Mouse (Mus musculus) brain, embryonic 14.5 days (tissue): ENCODE data around the gene Kcnq4. TPM values are rescaled to one million over a fixed set of nuclear protein-coding genes. Genes with fewer than 3 reads are reported as not detected.

ENCODE experiments used
- DNase-seq: peaks from one replicate; pipeline ENCODE4 v3.0.0-alpha.2; 2011; ENCODE audit warnings: low read depth
- CTCF ChIP-seq: fragments of 200-500 bp; IDR thresholded peaks from 2 replicates; pipeline ENCODE4 v1.5.1; 2012; ENCODE audit warnings: inconsistent platforms, mild to moderate bottlenecking, moderate library complexity, borderline replicate concordance; ENCODE audit not compliant: insufficient read depth, insufficient read length; ENCODE audit errors: extremely low read depth
- POLR2A ChIP-seq: fragments of 200-500 bp; IDR thresholded peaks from 2 replicates; pipeline ENCODE4 v1.6.1; 2012; ENCODE audit warnings: mild to moderate bottlenecking, inconsistent platforms, borderline replicate concordance; ENCODE audit not compliant: poor library complexity, insufficient read depth, insufficient read length, severe bottlenecking; ENCODE audit errors: extremely low read depth
- polyA plus RNA-seq: library from polyadenylated mRNA; depleted of rRNA; stranded (reverse); fragments of >200 nt; gene quantifications from 2 replicates; pipeline ENCODE4 v1.2.3, GENCODE M21; 2012; rRNA removed

Gene Kcnq4
- polyA plus RNA-seq, 1 experiment: 10.9 TPM

DNA sequence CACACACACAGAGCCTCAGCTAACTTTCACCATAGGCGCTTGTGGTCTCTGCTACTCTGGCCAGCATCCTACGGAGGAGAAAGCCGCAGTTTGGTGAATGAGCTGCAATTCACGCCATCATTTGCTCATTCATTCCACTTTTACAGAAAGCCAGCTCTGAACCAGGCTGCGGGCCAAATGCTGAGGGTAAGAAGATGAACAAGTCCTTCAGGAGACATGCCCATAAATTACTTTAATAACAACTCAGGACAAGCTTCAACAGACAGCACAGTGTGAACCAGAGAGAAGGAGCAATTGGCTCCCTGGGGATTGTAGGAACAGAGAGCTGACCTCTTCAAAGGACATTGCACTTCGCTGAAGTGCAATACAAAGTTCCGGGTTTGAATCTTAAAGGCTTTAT, 82.6 kb downstream of the Kcnq4 start:
- DNase-seq: peak; percentile 20

DNA sequence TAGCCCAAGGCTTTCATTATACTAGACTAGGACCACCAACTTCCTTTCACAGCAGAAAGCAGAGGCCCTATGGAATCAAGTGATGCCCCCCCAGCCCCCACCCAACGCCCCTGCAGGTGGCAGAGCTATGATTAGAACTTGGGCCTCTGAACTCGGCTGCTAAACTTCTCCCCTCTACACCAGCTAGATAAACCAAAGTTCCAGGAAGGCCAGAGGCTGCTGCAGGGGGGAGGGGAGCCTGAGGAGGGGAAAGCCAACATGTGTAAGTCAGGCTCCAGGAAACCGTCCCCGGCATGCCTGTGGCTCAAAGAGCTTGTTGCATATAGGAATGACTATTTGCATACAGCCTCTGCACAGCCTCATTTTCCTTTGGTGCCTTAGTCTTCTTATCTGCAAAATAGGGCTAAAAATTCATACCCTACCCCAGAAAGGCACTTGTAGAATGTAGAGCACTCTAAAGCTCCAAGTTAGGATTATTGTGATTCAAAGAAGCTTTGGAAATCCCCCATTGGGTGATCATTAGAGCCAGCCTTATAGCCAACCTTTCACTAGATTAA, 83.2 kb downstream of the Kcnq4 start:
- DNase-seq: no peak
- TF ChIP-seq CTCF: no peak
- no peak for TF ChIP-seq POLR2A

More for the DNA sequence above, 82.6 kb downstream of the Kcnq4 start:
- TF ChIP-seq POLR2A (no peak), CTCF (no peak)

DNA sequence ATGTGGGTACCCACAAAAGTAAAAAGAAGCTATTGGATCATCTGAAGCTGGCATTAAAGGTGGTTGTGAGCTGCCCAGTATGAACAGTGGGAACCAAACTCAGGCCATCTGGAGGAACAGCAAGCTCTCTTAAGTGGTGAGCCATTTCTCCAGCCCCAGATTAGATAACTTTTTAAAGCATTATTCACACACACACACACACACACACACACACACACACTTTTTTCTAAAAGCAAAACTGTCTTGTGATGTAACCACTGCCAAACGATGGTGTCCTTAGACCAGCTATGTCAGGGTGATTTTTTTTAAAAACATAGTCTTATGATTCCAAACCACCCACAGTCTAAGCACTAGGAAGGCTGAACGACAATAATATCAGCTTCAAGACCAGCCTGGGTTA, 83.8 kb downstream of the Kcnq4 start:
- DNase-seq: no peak
- TF ChIP-seq CTCF: no peak
- no peak for TF ChIP-seq POLR2A

DNA sequence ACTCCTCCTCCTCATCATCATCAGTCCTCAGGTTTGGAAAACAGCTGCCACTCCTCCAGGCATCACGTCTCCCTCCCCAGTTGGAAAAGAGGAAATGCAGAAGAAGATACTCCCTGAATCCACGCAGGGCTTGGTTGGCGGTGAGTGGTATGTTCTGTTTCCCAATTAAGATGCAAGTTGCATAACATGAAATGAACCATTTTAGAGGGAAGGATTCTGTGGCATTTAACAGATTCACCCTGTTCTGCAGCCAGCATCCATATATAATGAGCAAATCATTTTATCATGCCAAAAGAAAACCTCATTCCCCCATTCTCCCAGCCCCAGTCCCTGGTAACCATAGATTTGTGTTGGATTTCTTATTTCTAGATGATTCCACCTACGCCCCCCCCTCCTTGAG, 87.9 kb downstream of the Kcnq4 start:
- no peak for DNase-seq
- TF ChIP-seq POLR2A (no peak), CTCF (no peak)

DNA sequence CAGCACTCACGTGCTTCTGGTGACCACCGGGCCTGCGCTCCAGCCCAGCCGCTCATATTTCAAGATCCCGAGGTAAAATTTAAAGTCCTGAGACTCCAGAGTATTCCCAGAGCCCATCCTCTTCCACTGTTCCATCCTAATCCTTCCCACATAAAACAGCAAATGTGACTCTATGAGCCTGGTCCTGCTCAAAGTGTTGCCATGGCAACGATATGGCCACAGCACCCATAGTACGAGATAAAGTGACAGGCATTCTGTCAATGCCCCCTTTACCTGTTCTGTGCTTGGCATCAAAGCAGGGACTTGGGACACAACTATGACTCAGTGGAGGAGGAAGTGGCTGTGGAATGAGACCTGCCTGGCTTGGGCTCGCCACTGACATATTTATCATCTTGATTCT, 92.5 kb downstream of the Kcnq4 start:
- TF ChIP-seq CTCF (no peak), POLR2A (no peak)
- DNase-seq: no peak

DNA sequence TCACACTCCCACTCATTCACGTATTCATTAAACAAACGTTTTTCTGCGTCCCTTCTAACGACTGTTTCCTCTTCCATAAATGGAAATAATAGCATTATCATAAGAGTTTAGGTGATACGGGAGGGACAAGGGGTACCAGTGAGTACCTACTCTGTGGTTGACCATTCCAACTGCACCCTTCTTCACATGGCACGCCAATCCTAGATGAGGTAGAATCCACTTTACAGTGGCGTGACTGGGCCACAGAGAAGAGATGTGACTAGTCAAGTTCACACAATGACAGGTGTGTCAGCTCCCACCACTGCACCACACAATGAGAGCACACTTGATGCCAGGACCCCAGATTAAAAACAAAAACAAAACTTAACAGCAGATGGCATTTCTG, 98.2 kb downstream of the Kcnq4 start:
- TF ChIP-seq CTCF: no peak
- no peak for TF ChIP-seq POLR2A
- peak; percentile 10 for DNase-seq

DNA sequence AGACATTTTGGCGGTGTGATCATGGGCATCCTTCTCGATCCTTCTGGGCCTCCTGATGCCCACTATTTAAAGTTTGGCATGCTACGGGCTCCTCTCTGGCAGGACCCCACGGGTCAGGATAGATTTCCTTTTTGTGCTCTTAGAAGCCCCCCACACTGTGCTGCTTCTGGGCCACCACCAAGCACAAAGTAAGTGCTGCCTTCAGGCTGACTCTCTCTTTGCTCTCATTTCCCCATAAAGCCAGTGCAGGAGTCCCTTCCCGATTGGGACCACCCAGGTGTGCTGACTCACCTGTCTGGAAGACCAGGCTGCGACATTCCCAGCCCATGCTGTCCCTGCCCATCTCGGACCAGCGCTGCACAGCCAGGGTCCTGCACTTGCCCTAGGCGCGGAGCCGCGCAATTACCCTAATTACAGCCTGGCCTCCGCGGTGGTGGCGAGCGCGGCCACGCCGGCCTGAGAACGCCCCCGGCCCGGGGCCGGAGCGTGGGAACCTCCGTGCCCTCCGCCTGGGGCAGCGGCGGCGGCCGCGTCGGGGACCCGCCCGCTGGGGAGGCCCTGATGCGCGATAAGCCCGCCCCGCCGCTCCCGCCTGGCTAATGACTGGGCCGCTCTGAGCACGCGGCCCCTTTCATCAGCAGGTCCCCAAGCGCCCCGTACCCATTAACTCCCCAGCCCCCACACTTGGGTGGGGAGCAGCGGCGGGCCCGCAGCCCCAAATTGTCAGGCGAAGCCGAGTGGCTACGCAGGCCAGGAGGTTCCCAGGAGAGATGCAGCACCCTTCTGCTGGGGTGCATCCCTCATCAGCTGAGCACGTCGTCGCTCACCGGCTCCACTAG, 98.8 kb downstream of the Kcnq4 start:
- peak; percentile 67 for DNase-seq
- TF ChIP-seq POLR2A (no peak), CTCF (no peak)

Other genes with a start within 250 kb of the Kcnq4 start
- 0.10 and 0.18 TPM in 2 replicates for gene Slfnl1, start 216.4 kb downstream of the Kcnq4 start, polyA plus RNA-seq
- gene Ctps, start 178.3 kb downstream of the Kcnq4 start, polyA plus RNA-seq: 42.5 and 46.7 TPM in 2 replicates
- not detected in 2 replicates for gene Gm8439, start 159.9 kb downstream of the Kcnq4 start, polyA plus RNA-seq
- 0.90 and 0.97 TPM in 2 replicates for gene Cited4, start 82.0 kb downstream of the Kcnq4 start, polyA plus RNA-seq
- 160 and 212 TPM in 2 replicates for gene Nfyc, start 83.0 kb upstream of the Kcnq4 start, polyA plus RNA-seq
- 21.8 and 39.8 TPM in 2 replicates for gene Rims3, start 106.2 kb upstream of the Kcnq4 start, polyA plus RNA-seq
- 31.2 and 32.6 TPM in 2 replicates for gene Exo5, start 176.4 kb upstream of the Kcnq4 start, polyA plus RNA-seq
- gene Zfp69, start 203.1 kb upstream of the Kcnq4 start, polyA plus RNA-seq: 2.9 and 4.2 TPM in 2 replicates